Mouse (Mus musculus): ENCODE results near the gene Fgfr1op. TPM values are rescaled to one million over a fixed set of nuclear protein-coding genes. Genes with fewer than 3 reads are reported as not detected.
"Not testable (repeated sequence)": the region's sequence is repeated elsewhere in the genome, so short reads cannot be mapped to it uniquely, and the experiment has no call there.

The Fgfr1op gene
- polyA plus RNA-seq (2014; fragmentation: Nextera tagmentation; extraction: Ambion mirVana): 32.3 and 37.3 TPM in 2 replicates

DNA sequence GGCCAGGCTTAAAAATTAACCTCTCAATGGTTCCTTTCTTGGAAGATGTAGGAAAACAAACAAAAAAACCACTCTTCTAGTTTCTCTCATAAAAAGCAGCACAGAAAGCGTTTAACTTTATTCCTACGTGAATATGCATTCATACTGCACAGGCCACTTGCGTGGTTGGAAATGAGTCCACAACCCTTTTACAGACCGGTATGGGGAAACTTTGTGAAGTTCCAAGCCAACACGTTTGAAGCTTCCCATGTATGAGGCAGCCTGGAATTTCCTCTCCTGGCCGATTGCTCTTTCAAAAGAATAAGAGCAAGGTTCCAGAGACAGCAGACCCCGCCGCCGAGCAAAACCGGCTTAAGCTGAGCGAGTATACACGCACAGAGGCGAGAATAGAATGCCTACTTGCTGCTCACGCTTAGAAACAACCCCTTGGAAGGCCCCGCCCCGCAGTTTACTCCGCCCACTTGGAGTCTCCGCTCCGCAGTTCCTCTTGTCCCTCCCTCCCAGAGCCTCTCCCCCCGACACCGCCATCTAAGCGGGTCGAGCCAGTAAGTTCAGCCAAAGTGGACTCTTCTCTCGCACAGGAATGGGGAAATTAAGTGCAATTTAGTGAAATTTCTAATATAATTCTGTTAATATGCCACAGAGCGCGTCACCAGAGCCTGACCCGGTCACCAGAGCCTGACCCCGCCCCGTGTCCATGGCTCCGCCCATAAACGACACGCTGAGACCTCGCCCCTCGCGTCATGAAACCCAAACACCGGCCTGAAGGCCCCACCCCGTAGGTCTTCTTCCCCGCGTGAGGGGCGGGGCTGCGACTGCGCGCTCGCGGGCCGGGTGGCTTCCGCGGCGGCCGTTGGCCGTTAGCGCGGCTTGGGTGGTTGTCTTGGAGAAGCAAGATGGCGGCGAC lies at the start of gene Fgfr1op:
Gene Fgfr1op, plus strand, starts transcription at position 801 of the 907 bp plus-strand sequence.
- not testable (repeated sequence) for H3K4me1 ChIP-seq (replicated peaks; ENCODE audit: control insufficient read depth, insufficient read depth, low read length); H3K27me3 ChIP-seq (replicated peaks; ENCODE audit: control insufficient read depth, insufficient read depth, low read length); H3K9me3 ChIP-seq (ENCODE audit: control insufficient read depth, low read length); H3K27ac ChIP-seq (ENCODE audit: low read depth, low read length); DNase-seq (ENCODE audit: low spot score); H3K36me3 ChIP-seq (ENCODE audit: control insufficient read depth, insufficient read depth, low read length)
- Histone ChIP-seq H3K4me2 (peak within 1 kb of the TSS; percentile 51), H3K9ac (ENCODE audit: low read depth, low read length) (peak within 1 kb of the TSS; percentile 66), H3K4me3 (ENCODE audit: low read depth, low read length) (peak within 1 kb of the TSS; percentile 57)
- 3% methylated on average over 12 of the region's 55 CpGs for WGBS
- ATAC-seq (replicated peaks; ENCODE audit: low FRiP score): peak; percentile 97

DNA sequence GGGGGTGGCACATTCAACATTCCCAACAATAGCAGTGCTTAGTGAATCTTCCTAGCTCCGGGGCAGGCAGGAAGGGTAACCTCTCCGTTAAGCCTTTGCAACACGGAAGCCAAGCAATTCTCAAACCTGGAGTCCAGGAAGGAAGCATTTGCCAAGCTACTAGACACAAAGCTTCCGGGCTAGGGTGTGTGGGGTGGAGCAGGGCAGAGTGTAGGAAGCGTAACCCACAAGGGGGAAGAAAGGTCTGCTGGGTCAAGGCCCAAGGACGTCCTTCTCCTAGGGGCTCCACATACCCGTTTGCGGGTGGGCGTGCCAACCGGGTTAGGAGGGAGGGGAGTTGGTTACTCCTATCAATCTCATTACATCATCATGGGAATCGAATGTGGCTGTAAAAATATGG lies 48.9 kb upstream of the Fgfr1op start:
- H3K4me2 ChIP-seq; H3K27me3 ChIP-seq (replicated peaks; ENCODE audit: control insufficient read depth, insufficient read depth, low read length); H3K9me3 ChIP-seq (ENCODE audit: control insufficient read depth, low read length); H3K27ac ChIP-seq (ENCODE audit: low read depth, low read length); H3K4me3 ChIP-seq (ENCODE audit: low read depth, low read length); DNase-seq (ENCODE audit: low spot score); H3K36me3 ChIP-seq (ENCODE audit: control insufficient read depth, insufficient read depth, low read length); H3K9ac ChIP-seq (ENCODE audit: low read depth, low read length); H3K4me1 ChIP-seq (replicated peaks; ENCODE audit: control insufficient read depth, insufficient read depth, low read length); ATAC-seq (replicated peaks; ENCODE audit: low FRiP score): not testable (repeated sequence)
- WGBS: 50% methylated on average over 6 of the region's 11 CpGs

DNA sequence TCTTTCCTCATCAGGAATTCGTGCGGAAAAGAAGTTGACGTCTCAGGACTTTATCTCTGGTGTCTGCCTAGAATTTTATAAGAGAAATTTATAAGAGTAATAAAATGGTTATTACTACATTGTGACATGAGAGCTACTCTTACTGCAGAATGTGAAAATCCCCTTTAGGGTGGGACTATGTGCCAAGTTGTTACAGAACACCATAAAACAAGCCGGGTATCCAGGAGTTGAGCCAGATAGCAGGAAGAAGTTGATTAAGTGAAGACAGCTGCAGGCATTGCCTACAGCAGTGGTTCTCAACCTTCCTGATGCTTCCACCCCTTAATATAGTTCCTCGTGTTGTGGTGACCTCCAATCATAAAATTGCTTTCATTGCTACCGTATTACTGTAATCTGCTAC lies 48.4 kb upstream of the Fgfr1op start:
- WGBS: no CpG with 5 or more reads among the region's 6 CpGs
- H3K9ac ChIP-seq (ENCODE audit: low read depth, low read length); DNase-seq (ENCODE audit: low spot score); ATAC-seq (replicated peaks; ENCODE audit: low FRiP score); H3K9me3 ChIP-seq (ENCODE audit: control insufficient read depth, low read length); H3K36me3 ChIP-seq (ENCODE audit: control insufficient read depth, insufficient read depth, low read length); H3K4me2 ChIP-seq; H3K4me1 ChIP-seq (replicated peaks; ENCODE audit: control insufficient read depth, insufficient read depth, low read length); H3K27me3 ChIP-seq (replicated peaks; ENCODE audit: control insufficient read depth, insufficient read depth, low read length); H3K4me3 ChIP-seq (ENCODE audit: low read depth, low read length); H3K27ac ChIP-seq (ENCODE audit: low read depth, low read length): not testable (repeated sequence)

DNA sequence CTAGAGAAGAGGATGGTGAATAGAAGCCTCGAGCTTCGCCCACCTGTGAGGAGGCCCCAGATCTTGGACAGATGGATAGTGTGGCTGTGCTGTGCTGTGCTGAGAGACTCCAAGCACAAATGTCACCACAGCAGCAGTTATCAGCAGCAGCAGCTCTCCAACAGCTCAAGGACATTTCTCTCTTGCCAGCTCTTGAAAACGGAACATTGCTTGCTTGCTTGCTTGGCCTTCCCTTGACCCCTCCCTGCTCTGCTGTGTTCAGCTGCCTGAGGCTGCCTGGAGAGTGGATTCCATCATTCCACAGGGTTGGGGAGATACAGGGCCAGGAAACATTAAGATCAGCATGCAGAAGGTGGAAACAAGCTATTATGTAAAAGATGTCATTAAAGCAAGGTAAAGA lies 42.3 kb upstream of the Fgfr1op start:
- H3K4me2 ChIP-seq; H3K9ac ChIP-seq (ENCODE audit: low read depth, low read length); H3K9me3 ChIP-seq (ENCODE audit: control insufficient read depth, low read length); H3K27ac ChIP-seq (ENCODE audit: low read depth, low read length); H3K4me3 ChIP-seq (ENCODE audit: low read depth, low read length); DNase-seq (ENCODE audit: low spot score); ATAC-seq (replicated peaks; ENCODE audit: low FRiP score); H3K27me3 ChIP-seq (replicated peaks; ENCODE audit: control insufficient read depth, insufficient read depth, low read length); H3K36me3 ChIP-seq (ENCODE audit: control insufficient read depth, insufficient read depth, low read length); H3K4me1 ChIP-seq (replicated peaks; ENCODE audit: control insufficient read depth, insufficient read depth, low read length): not testable (repeated sequence)
- WGBS: no CpG with 5 or more reads among the region's 3 CpGs

DNA sequence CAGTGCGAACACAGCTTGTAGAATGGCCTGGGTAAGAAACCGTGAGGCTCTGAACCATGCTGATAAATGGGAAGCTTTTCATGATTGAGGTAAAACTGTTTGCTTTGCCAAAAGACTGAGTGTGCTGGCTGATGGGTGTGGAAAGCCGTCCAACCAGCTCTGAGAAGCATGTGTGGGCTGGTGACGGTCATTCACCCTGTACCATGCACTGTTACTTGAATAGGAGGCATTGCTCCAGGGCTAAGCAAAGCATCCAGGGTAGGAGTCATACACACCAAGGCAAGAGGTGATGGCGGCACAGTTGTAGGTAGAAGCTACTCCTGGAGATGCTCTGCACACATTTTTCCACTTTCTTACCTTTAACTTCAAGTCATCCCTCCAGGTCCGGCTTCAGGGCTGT lies 40.7 kb upstream of the Fgfr1op start:
- not testable (repeated sequence) for H3K27me3 ChIP-seq (replicated peaks; ENCODE audit: control insufficient read depth, insufficient read depth, low read length); H3K4me1 ChIP-seq (replicated peaks; ENCODE audit: control insufficient read depth, insufficient read depth, low read length); ATAC-seq (replicated peaks; ENCODE audit: low FRiP score); H3K4me2 ChIP-seq; H3K36me3 ChIP-seq (ENCODE audit: control insufficient read depth, insufficient read depth, low read length); H3K4me3 ChIP-seq (ENCODE audit: low read depth, low read length); H3K27ac ChIP-seq (ENCODE audit: low read depth, low read length); H3K9ac ChIP-seq (ENCODE audit: low read depth, low read length); DNase-seq (ENCODE audit: low spot score); H3K9me3 ChIP-seq (ENCODE audit: control insufficient read depth, low read length)
- WGBS: 81% methylated on average over 2 of the region's 6 CpGs

DNA sequence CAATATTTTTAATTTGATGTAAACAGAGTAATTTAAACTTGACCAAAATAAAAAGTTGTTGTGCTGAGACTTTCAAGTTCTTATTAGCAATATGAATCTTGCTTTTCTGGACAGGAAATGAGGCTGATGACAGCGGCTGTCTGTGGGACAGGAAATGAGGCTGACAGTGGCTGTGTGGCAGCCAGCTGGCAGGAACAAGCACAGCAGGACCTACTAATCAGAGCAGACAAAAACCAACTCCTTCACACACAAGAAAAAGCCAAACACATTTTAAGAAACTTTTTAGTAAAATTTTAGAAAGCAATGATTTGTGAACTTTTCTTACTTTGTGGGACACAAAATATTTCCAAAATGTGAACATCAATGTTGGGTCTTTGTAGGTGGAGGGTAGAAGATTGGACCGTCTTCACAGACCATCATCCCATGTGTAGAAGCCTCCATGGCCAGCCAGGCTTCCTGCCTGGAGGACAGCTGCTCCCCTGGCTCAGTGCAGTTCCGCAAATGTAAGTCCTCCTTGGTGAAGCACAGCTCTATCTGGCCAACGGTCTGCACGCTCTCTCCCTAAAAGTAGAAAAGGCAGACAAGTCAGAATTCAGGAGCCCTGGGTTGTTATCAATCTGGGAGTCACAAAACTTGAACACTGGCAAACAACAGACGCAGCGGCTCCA lies 36.8 kb upstream of the Fgfr1op start:
- not testable (repeated sequence) for DNase-seq (ENCODE audit: low spot score); H3K27me3 ChIP-seq (replicated peaks; ENCODE audit: control insufficient read depth, insufficient read depth, low read length); ATAC-seq (replicated peaks; ENCODE audit: low FRiP score); H3K9ac ChIP-seq (ENCODE audit: low read depth, low read length); H3K9me3 ChIP-seq (ENCODE audit: control insufficient read depth, low read length); H3K4me2 ChIP-seq; H3K4me3 ChIP-seq (ENCODE audit: low read depth, low read length); H3K36me3 ChIP-seq (ENCODE audit: control insufficient read depth, insufficient read depth, low read length); H3K27ac ChIP-seq (ENCODE audit: low read depth, low read length); H3K4me1 ChIP-seq (replicated peaks; ENCODE audit: control insufficient read depth, insufficient read depth, low read length)
- 33% methylated on average over 1 of the region's 7 CpGs for WGBS

DNA sequence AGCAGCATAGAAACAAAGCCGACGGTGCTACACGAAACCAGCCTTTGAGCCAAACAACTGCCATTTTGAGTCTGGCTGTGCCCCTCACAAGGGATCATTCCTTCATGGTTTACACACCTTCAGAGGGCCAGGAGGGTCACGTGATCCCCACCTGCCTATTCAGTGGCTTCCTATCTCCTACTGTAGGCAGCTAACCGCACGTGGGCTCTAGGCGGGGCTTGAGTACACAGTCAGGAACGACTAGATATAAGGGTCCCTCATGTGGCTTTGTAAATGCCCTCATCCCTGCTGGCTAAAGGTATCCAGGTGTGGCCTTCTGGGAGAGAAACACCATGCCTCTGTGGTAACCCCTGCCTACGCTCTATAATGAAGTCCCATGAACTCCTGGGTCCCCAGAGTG lies 35.7 kb upstream of the Fgfr1op start:
- not testable (repeated sequence) for ATAC-seq (replicated peaks; ENCODE audit: low FRiP score); H3K9me3 ChIP-seq (ENCODE audit: control insufficient read depth, low read length); DNase-seq (ENCODE audit: low spot score); H3K27me3 ChIP-seq (replicated peaks; ENCODE audit: control insufficient read depth, insufficient read depth, low read length); H3K4me1 ChIP-seq (replicated peaks; ENCODE audit: control insufficient read depth, insufficient read depth, low read length); H3K4me2 ChIP-seq; H3K9ac ChIP-seq (ENCODE audit: low read depth, low read length); H3K4me3 ChIP-seq (ENCODE audit: low read depth, low read length); H3K27ac ChIP-seq (ENCODE audit: low read depth, low read length); H3K36me3 ChIP-seq (ENCODE audit: control insufficient read depth, insufficient read depth, low read length)
- WGBS: 77% methylated on average over 9 of the region's 9 CpGs

DNA sequence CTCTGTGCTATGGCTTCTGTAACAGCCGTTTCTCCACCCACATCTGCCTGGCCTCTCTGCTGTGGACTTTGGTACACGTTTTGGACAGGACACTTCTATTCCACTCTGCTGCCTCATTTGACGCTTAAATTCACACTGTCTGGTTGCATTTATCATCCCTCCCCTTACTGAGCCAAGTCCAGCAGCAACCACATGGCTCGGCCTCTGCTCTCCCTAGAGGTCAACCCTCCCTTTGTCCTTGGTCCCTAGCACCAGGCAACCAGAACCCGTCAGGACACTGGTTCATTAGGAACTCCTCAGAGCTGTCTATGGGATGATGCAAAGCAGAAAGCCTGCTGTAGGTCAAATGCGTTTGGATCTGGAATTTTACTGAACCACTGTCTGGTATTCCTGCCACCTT lies 34.5 kb upstream of the Fgfr1op start:
- H3K9ac ChIP-seq (ENCODE audit: low read depth, low read length); H3K27me3 ChIP-seq (replicated peaks; ENCODE audit: control insufficient read depth, insufficient read depth, low read length); H3K36me3 ChIP-seq (ENCODE audit: control insufficient read depth, insufficient read depth, low read length); H3K4me1 ChIP-seq (replicated peaks; ENCODE audit: control insufficient read depth, insufficient read depth, low read length); H3K9me3 ChIP-seq (ENCODE audit: control insufficient read depth, low read length); H3K27ac ChIP-seq (ENCODE audit: low read depth, low read length); ATAC-seq (replicated peaks; ENCODE audit: low FRiP score); DNase-seq (ENCODE audit: low spot score); H3K4me3 ChIP-seq (ENCODE audit: low read depth, low read length); H3K4me2 ChIP-seq: not testable (repeated sequence)
- WGBS: no CpG with 5 or more reads among the region's 6 CpGs
